Mouse (Mus musculus): ENCODE results near the gene Polr3g.
"Not testable (repeated sequence)": the region's sequence is repeated elsewhere in the genome, so short reads cannot be mapped to it uniquely, and the experiment has no call there.

Gene Polr3g

DNA sequence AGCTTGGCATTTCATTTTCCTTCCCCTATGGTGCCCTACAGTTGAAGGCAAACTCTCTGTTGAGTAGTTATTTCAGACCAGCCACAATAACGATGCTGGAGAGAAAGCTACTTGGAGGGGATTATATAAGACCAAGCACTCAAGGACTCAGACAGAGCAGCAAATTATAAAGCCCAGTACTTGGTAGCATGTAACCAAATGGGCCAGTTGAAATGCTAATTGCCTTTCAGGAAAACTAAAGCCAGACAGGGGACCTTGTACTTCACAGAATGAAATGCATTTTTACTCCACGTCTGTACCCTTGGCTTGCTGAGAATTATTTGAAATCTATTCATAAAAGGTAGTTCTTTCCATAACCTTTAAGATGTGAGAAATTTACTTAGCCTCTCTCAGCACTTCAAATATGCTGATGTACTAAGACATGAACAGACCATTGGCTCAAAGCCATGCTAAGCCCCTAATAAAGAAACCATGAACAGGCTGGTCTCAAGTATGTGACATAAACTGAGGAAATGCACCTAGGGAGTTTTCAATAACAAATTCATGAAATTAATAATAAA is 82.1 kb downstream of the Polr3g start:
- DNase-seq, result no peak

- DNase-seq, result not testable (repeated sequence)
These were observed 83.0 kb downstream of the Polr3g start for GRCm38 (mm10) chr13:81627861-81628260.
